Mouse (Mus musculus) brain, adult 10 weeks (tissue): ENCODE results near the gene Hnrnpa0. TPM values are rescaled to one million over a fixed set of nuclear protein-coding genes. Genes with fewer than 3 reads are reported as not detected.

Experiments used
- polyA plus RNA-seq: library from polyadenylated mRNA; stranded (reverse); fragments of 350-450 nt; fragmentation: Illumina TruSeq; extraction: RNeasy Lipid Tissue Mini Kit (QIAGEN cat#74804); gene quantifications from one replicate; pipeline ENCODE4 v1.2.3, GENCODE M21; 2015; ENCODE audit warnings: low read depth, low replicate concordance

Gene Hnrnpa0
- polyA plus RNA-seq: 67.2 TPM

DNA sequence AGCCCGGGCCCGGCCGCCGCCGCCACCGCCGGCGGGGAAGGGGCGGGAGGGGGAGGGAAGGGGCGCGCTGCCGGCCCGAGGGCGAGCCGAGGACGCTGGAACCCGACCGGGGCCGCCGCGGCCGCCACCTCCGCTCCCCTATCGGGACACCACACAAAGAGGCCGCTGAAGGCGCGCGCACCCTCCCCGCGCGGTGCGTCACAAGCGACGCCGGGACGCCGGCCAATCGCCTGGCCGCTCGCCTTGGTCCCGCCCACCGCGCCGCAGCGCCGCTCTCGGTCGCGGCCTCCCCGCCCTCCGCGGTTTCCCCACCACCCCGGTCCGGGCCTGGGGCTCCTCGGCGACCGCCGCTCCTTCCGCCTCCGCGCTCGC lies at the start of gene Hnrnpa0:
Gene Hnrnpa0 (minus strand): TSS at position 161 of the 372 bp plus-strand sequence.

GRCm38 (mm10) chr13:58157447-58158098 lies 29.2 kb upstream of the Hnrnpa0 start, which contains the start of gene Idnk:
Gene Idnk, plus strand, starts transcription at chr13:58157649.

GRCm38 (mm10) chr13:58113061-58113900 lies 15.1 kb downstream of the Hnrnpa0 start, which contains the start of gene Klhl3:
Gene Klhl3, minus strand, starts transcription at chr13:58113592.

Other genes with a start within 250 kb of the Hnrnpa0 start
- 161 TPM for gene Spock1, start 220.2 kb downstream of the Hnrnpa0 start, polyA plus RNA-seq
- 17.8 TPM for gene Klhl3, start 15.0 kb downstream of the Hnrnpa0 start, polyA plus RNA-seq
- gene Idnk, start 29.1 kb upstream of the Hnrnpa0 start, polyA plus RNA-seq: 34.8 TPM
- gene Ubqln1, start 87.1 kb upstream of the Hnrnpa0 start, polyA plus RNA-seq: 135 TPM
- gene Gkap1, start 147.1 kb upstream of the Hnrnpa0 start, polyA plus RNA-seq: 30.4 TPM
- gene Kif27, start 230.6 kb upstream of the Hnrnpa0 start, polyA plus RNA-seq: 2.1 TPM